Mouse (Mus musculus) liver, adult 2 months (tissue): ENCODE measurements around the gene Dot1l.

Experiments used
- CTCF ChIP-seq: fragments of 200-500 bp; IDR thresholded peaks from 2 replicates; pipeline ENCODE4 v1.5.1; 2011; ENCODE audit warnings: low read depth, low read length, control low read depth
- POLR2A ChIP-seq: fragments of 200-500 bp; IDR thresholded peaks from 2 replicates; pipeline ENCODE4 v1.6.1; 2011; ENCODE audit warnings: low read length, control low read depth; ENCODE audit not compliant: insufficient read depth; ENCODE audit errors: extremely low read depth

- TF ChIP-seq POLR2A (no peak), CTCF (no peak)
Observed at GRCm38 (mm10) chr10:80755291-80756015, 447 bp downstream of the Dot1l start.
